In genomic region chr10:28618002-28618401, GRCm38 (mm10) we compare ENCODE assay signal across 23 mouse cellular contexts. TPM values are rescaled to one million over a fixed set of nuclear protein-coding genes. Genes with fewer than 3 reads are reported as not detected.
"Had no signal": no experiment of that assay in that cellular context is flagged by ENCODE, and none has a peak within 500 bp of the region (broad histone marks: within the 10 kb centered on the region; RNA-seq: fewer than 3 reads in every experiment).

No protein-coding gene starts in this region.

- DNase-seq: kidney, adult 18-20 months; kidney, adult 9 months; kidney, postnatal 14 days; kidney, postnatal 4 days; layer of hippocampus, adult 9-11 months; lung, adult 2 months; right cerebral cortex, adult 18-20 months; right cerebral cortex, postnatal 14 days; right cerebral cortex, postnatal 4 days; thymus, postnatal 14 days had no signal

- H3K27me3 ChIP-seq: limb, embryonic 13.5 days; midbrain, embryonic 12.5 days; midbrain, embryonic 15.5 days; neural tube, embryonic 12.5 days; neural tube, embryonic 15.5 days; stomach, embryonic 15.5 days had no signal

- H3K27ac ChIP-seq: limb, embryonic 10.5 days; limb, embryonic 13.5 days; midbrain, embryonic 12.5 days; midbrain, embryonic 15.5 days; neural tube, embryonic 12.5 days; neural tube, embryonic 15.5 days; stomach, embryonic 15.5 days had no signal

- ATAC-seq: inflammation-experienced regulatory T-cells, adult 6 months; intestine, embryonic 16.5 days; midbrain, embryonic 15.5 days had no signal

- H3K36me3 ChIP-seq: limb, embryonic 10.5 days; limb, embryonic 13.5 days; midbrain, embryonic 12.5 days; midbrain, embryonic 15.5 days; neural tube, embryonic 12.5 days; neural tube, embryonic 15.5 days; stomach, embryonic 15.5 days had no signal

- H3K9me3 ChIP-seq: limb, embryonic 10.5 days; limb, embryonic 13.5 days; midbrain, embryonic 12.5 days; midbrain, embryonic 15.5 days; neural tube, embryonic 12.5 days; neural tube, embryonic 15.5 days; stomach, embryonic 15.5 days had no signal

- H3K4me3 ChIP-seq: limb, embryonic 10.5 days; limb, embryonic 13.5 days; midbrain, embryonic 12.5 days; midbrain, embryonic 15.5 days; neural tube, embryonic 12.5 days; neural tube, embryonic 15.5 days; stomach, embryonic 15.5 days had no signal

- H3K4me2 ChIP-seq: limb, embryonic 13.5 days; midbrain, embryonic 12.5 days; midbrain, embryonic 15.5 days; neural tube, embryonic 12.5 days; neural tube, embryonic 15.5 days; stomach, embryonic 15.5 days had no signal

- H3K9ac ChIP-seq: limb, embryonic 13.5 days; midbrain, embryonic 12.5 days; midbrain, embryonic 15.5 days; neural tube, embryonic 12.5 days; neural tube, embryonic 15.5 days; stomach, embryonic 15.5 days had no signal

- H3K4me1 ChIP-seq: limb, embryonic 10.5 days; limb, embryonic 13.5 days; midbrain, embryonic 12.5 days; midbrain, embryonic 15.5 days; neural tube, embryonic 12.5 days; neural tube, embryonic 15.5 days; stomach, embryonic 15.5 days had no signal

RNA-seq across cellular contexts. Expression of gene Themis, which starts 50.2 kb away (rescaled TPM):
- total RNA-seq: layer of hippocampus, adult 18-20 months; layer of hippocampus, postnatal 25 days had no signal
- polyA plus RNA-seq: kidney, embryonic 16.5 days; limb, embryonic 10.5 days; limb, embryonic 13.5 days; liver, adult 2 months; midbrain, embryonic 12.5 days; neural tube, embryonic 12.5 days; neural tube, embryonic 15.5 days had no signal
